Mouse (Mus musculus): Measurements from ENCODE around the gene 2900026A02Rik.

GRCm38 (mm10) chr5:113050581-113051185 is 170.4 kb downstream of the 2900026A02Rik start:
- TF ChIP-seq POLR2A (IDR thresholded peaks at IDR 0.05; ENCODE audit: control insufficient read depth, low read depth, low read length): no peak
- no peak for TF ChIP-seq CTCF (IDR thresholded peaks at IDR 0.05; ENCODE audit: control insufficient read depth, insufficient read depth, insufficient replicate concordance, low read depth, low read length)

Data from testis, adult 2 months (tissue).